In the genomic region with DNA sequence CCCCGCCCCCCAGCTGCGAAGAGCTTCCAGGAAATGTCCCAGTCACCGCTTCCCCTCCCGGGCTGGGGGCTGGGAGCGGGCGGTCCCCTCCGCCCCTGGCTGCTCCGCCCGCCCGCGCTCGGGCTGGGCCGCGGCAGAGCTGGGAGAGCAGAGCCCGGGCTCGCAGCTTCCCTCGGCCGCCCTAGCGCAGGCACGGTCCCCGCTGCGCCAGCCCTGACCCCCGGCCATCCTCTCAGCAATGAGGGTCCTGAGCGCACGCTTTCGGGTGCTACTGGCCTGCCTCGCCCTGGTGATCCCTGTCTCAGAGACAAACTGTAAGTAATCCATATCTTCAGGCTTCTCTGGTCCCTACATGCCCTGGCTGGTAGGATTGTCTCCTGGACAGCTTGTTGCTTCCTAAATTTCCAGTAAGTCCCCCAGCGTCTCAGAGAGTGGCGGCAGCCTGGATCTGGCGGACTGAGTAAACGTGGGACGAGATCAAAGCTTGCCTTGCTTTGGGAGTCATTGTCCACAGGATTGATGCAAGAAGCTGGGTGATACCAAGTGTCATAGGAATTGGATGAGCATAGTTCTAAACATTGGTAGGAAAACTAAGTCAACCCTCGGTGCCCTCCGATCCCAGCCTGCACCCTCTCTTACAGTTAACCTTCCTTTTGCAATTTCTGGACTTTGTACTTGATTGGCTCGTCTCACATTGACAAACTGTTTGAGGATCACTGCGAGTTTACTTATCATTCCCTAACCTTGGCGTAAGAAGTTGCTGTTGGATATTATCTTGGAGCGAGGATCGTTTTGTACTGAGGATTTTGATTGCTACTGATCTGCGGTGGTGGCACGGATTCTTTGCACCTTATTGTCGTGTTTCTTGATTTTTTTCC, we compare ENCODE assay signal across 8 mouse cellular contexts. TPM values are rescaled to one million over a fixed set of nuclear protein-coding genes. Genes with fewer than 3 reads are reported as not detected.
DNase-seq lines count a peak whose midpoint lies in the region; ATAC-seq and TF ChIP-seq lines count a peak whose summit lies in the region.

A gene (plus strand): TSS at position 117 of the 878 bp plus-strand sequence.

- H3K9me3 ChIP-seq in ES-E14 (ENCODE audit: control insufficient read depth, insufficient read depth, low read depth, low read length): no peaks in the 10 kb centered on the region
- no peaks in the 10 kb centered on the region for H3K9me3 ChIP-seq in hindbrain, embryonic 11.5 days (ENCODE audit: control insufficient read depth, low read length)

- no peak within 1 kb of the TSS for H3K27ac ChIP-seq in ES-E14 (ENCODE audit: insufficient read depth, low read depth, low read length, poor library complexity, severe bottlenecking)
- H3K27ac ChIP-seq in brown adipose tissue, adult 24 weeks (replicated peaks; ENCODE audit: low read depth, low read length): peak within 1 kb of the TSS; percentile 95
- peak within 1 kb of the TSS; percentile 27; the same call in 1 of the 2 replicates for H3K27ac ChIP-seq in hindbrain, embryonic 11.5 days (ENCODE audit: low read depth, low read length)

- no peaks in the 10 kb centered on the region for H3K36me3 ChIP-seq in ES-E14 (ENCODE audit: control insufficient read depth, insufficient read depth, low read length, poor library complexity, severe bottlenecking)
- no peaks in the 10 kb centered on the region for H3K36me3 ChIP-seq in hindbrain, embryonic 11.5 days (ENCODE audit: control insufficient read depth, insufficient read depth, low read length)

- DNase-seq in ES-E14 (ENCODE audit: low read depth, low spot score): no peak
- peak; percentile 19 to 47 for DNase-seq in frontal cortex, postnatal 10 days (ENCODE audit: low spot score in 2 of 2)
- peak; percentile 69 for DNase-seq in hindbrain, embryonic 11.5 days (ENCODE audit: low spot score)
- DNase-seq in layer of hippocampus, postnatal 14 days (ENCODE audit: low spot score in 2 of 2): peak; percentile 19 to 28
- DNase-seq in lung, postnatal 36 days: peak; percentile 67
- peak; percentile 80 for DNase-seq in retina, postnatal 1 day
- DNase-seq in urinary bladder, postnatal 10 days (ENCODE audit: low spot score): peak; percentile 11

- peak within 1 kb of the TSS; percentile 83 for H3K4me2 ChIP-seq in hindbrain, embryonic 11.5 days (replicated peaks; ENCODE audit: low read depth, low read length)

- no peaks in the 10 kb centered on the region for H3K27me3 ChIP-seq in hindbrain, embryonic 11.5 days (ENCODE audit: control insufficient read depth, insufficient read depth, low read length)

- H3K4me1 ChIP-seq in ES-E14 (ENCODE audit: control insufficient read depth in 2 of 2, insufficient read depth in 2 of 2, low read length in 2 of 2, poor library complexity in 1 of 2): peaks cover 0 to 6% of the 10 kb centered on the region in 2 experiments; a peak in 1 of 4 replicates
- 0 out of 2 replicates have a peak, but pooled peaks cover 6% of the 10 kb centered on the region for H3K4me1 ChIP-seq in brown adipose tissue, adult 24 weeks (ENCODE audit: control insufficient read depth, insufficient read depth, insufficient read length, low read length)
- no peaks in the 10 kb centered on the region for H3K4me1 ChIP-seq in hindbrain, embryonic 11.5 days (replicated peaks; ENCODE audit: control insufficient read depth, insufficient read depth, low read length)

- WGBS in hindbrain, embryonic 11.5 days: 6% methylated on average over 35 of the region's 42 CpGs

- peak; percentile 92 for ATAC-seq in hindbrain, embryonic 11.5 days (ENCODE audit: low FRiP score)

- peak within 1 kb of the TSS; percentile 76 to 94 for H3K4me3 ChIP-seq in ES-E14 (ENCODE audit: insufficient read depth in 1 of 2, low read depth in 1 of 2, low read length in 2 of 2, poor library complexity in 1 of 2, severe bottlenecking in 1 of 2)
- H3K4me3 ChIP-seq in brown adipose tissue, adult 24 weeks (ENCODE audit: insufficient read depth, low read depth, low read length): peak within 1 kb of the TSS; percentile 83
- H3K4me3 ChIP-seq in hindbrain, embryonic 11.5 days (ENCODE audit: low read depth, low read length): peak within 1 kb of the TSS; percentile 56

- H3K9ac ChIP-seq in ES-E14 (ENCODE audit: insufficient read depth, low read depth, low read length, poor library complexity, severe bottlenecking): peak within 1 kb of the TSS; percentile 84
- peak within 1 kb of the TSS; percentile 82 for H3K9ac ChIP-seq in hindbrain, embryonic 11.5 days (ENCODE audit: low read depth, low read length)

- in situ Hi-C loops in ES-E14 (cut with MboI; ENCODE audit: low sequenced_read_pairs in 2 of 2, unreplicated experiment in 2 of 2): no loop called here

TF ChIP-seq in ES-E14, 5 proteins besides CTCF, POLR2A, EP300 and RAD21:
- TF ChIP-seq HCFC1 (IDR thresholded peaks at IDR 0.05; ENCODE audit: borderline replicate concordance, insufficient read depth, low read length) (no peak), MAFK (IDR thresholded peaks at IDR 0.05; ENCODE audit: insufficient read depth, low read depth, low read length) (no peak), CHD2 (IDR thresholded peaks at IDR 0.05; ENCODE audit: low read depth, low read length) (no peak), ZNF384 (IDR thresholded peaks at IDR 0.05; ENCODE audit: low read depth, low read length) (no peak), ZC3H11A (IDR thresholded peaks at IDR 0.05; ENCODE audit: borderline replicate concordance, low read depth, low read length) (no peak)

RNA-seq across cellular contexts. Expression of the gene that starts here (rescaled TPM):
- total RNA-seq in ES-E14 (2012; rRNA removed): 37.6 and 55.7 TPM in 2 replicates
- 7.8 and 14.1 TPM in 2 replicates for polyA plus RNA-seq in brown adipose tissue, adult 24 weeks (2012; ENCODE audit: insufficient read depth, insufficient read length, missing spikeins)
- polyA plus RNA-seq in hindbrain, embryonic 11.5 days (2014; fragmentation: Nextera tagmentation; extraction: Ambion mirVana): 21.7 and 21.8 TPM in 2 replicates
- total RNA-seq in layer of hippocampus, postnatal 14 days (2021): 1 to 10 TPM; 8.1 to 9.0 TPM
